Mouse (Mus musculus) layer of hippocampus, postnatal 14 days (tissue): ENCODE measurements around the gene Tstd3. TPM values are rescaled to one million over a fixed set of nuclear protein-coding genes. Genes with fewer than 3 reads are reported as not detected.

Experiments used
- DNase-seq, 2 experiments: peaks; one replicate each; pipeline ENCODE4 v3.0.0; 2021 to 2022; ENCODE audit warnings: low spot score in 2 of 2, mixed read lengths in 1 of 2
- long read RNA-seq, 2 experiments: library from polyadenylated mRNA; stranded (forward); transcript quantifications; one replicate each; pipeline ENCODE4 v2.0.0; 2021
- total RNA-seq, 2 experiments: library from RNA; stranded (reverse); gene quantifications; 2 replicates each; pipeline ENCODE4 v1.2.3; 2021

Tstd3 gene
- 10 to 100 TPM; 20.6 to 23.0 TPM for total RNA-seq
- long read RNA-seq, experiment 1, transcript Tstd3-201 (4 exons, 1,588 nt) = major isoform, 31 of 31 reads
- long read RNA-seq, experiment 1, partial matches to known transcripts = 0 of 31 reads
- long read RNA-seq, experiment 1, other reads (novel, unspliced or antisense) = 0 of 31 reads
- long read RNA-seq, experiment 2, transcript Tstd3-201 (4 exons, 1,588 nt) = major isoform, 31 of 35 reads
- long read RNA-seq, experiment 2, partial matches to known transcripts = 0 of 35 reads
- long read RNA-seq, experiment 2, other reads (novel, unspliced or antisense) = 4 of 35 reads

GRCm38 (mm10) chr4:21766863-21767304 lies at the start of gene Tstd3, which contains the start of gene Usp45:
Tstd3 (minus strand) TSS chr4:21767212.
Usp45 (plus strand) TSS chr4:21767156.
- peak; percentile 76 to 90 for DNase-seq

- peak; percentile 27 to 59 for DNase-seq
Measured at GRCm38 (mm10) chr4:21814029-21814428, 47.0 kb upstream of the Tstd3 start.

GRCm38 (mm10) chr4:21812635-21813034 lies 45.6 kb upstream of the Tstd3 start:
- DNase-seq = no peak

GRCm38 (mm10) chr4:21810608-21811007 lies 43.6 kb upstream of the Tstd3 start:
- no peak for DNase-seq

- no peak for DNase-seq
Measured at GRCm38 (mm10) chr4:21807204-21807603, 40.2 kb upstream of the Tstd3 start.

- no peak for DNase-seq
Measured at GRCm38 (mm10) chr4:21801620-21802019, 34.6 kb upstream of the Tstd3 start.

GRCm38 (mm10) chr4:21801013-21801412 lies 34.0 kb upstream of the Tstd3 start:
- DNase-seq = no peak

GRCm38 (mm10) chr4:21793631-21794030 lies 26.6 kb upstream of the Tstd3 start:
- peak; percentile 35 to 70 for DNase-seq

- DNase-seq = no peak
Measured at GRCm38 (mm10) chr4:21789836-21790235, 22.8 kb upstream of the Tstd3 start.

- DNase-seq = no peak
Measured at GRCm38 (mm10) chr4:21788903-21789302, 21.9 kb upstream of the Tstd3 start.

- no peak for DNase-seq
Measured at GRCm38 (mm10) chr4:21786268-21786667, 19.3 kb upstream of the Tstd3 start.

GRCm38 (mm10) chr4:21780816-21781726 lies 14.1 kb upstream of the Tstd3 start:
- DNase-seq = no peak

- DNase-seq = no peak
Measured at GRCm38 (mm10) chr4:21776946-21777265, 9.9 kb upstream of the Tstd3 start.

GRCm38 (mm10) chr4:21776091-21776945 lies 9.3 kb upstream of the Tstd3 start:
- peak; percentile 88 to 93 for DNase-seq

- DNase-seq = no peak
Measured at GRCm38 (mm10) chr4:21772306-21772705, 5.3 kb upstream of the Tstd3 start.

GRCm38 (mm10) chr4:21771064-21771463 lies 4.1 kb upstream of the Tstd3 start:
- no peak for DNase-seq

GRCm38 (mm10) chr4:21766171-21766862 lies 695 bp downstream of the Tstd3 start:
- no peak for DNase-seq

GRCm38 (mm10) chr4:21763827-21764226 lies 3.2 kb downstream of the Tstd3 start:
- no peak for DNase-seq

- peak; percentile 39 to 58 for DNase-seq
Measured at GRCm38 (mm10) chr4:21761416-21762160, 5.4 kb downstream of the Tstd3 start.

GRCm38 (mm10) chr4:21758860-21759259 lies 8.2 kb downstream of the Tstd3 start:
- no peak for DNase-seq
